Mouse (Mus musculus) erythroid progenitor cell, adult 5-6 weeks (primary cell): ENCODE data around the gene Olfr494. TPM values are rescaled to one million over a fixed set of nuclear protein-coding genes. Genes with fewer than 3 reads are reported as not detected.

ENCODE experiments used
- ATAC-seq: replicated peaks from 2 replicates; pipeline ENCODE4 v1.8.0; 2016; ENCODE audit warnings: moderate number of reproducible peaks, mild to moderate bottlenecking, moderate TSS enrichment, inconsistent platforms; ENCODE audit not compliant: poor library complexity, low FRiP score, severe bottlenecking
- total RNA-seq, 2 experiments: library from RNA; stranded (forward) in 1 of 2; stranded (reverse) in 1 of 2; fragments of 150-400 nt in 1 of 2; fragments of 186-747, 209-891 nt in 1 of 2; gene quantifications; 2 replicates each; pipeline versions ENCODE4 v1.2.3 to v1.2.4; 2015 to 2017; ENCODE audit warnings: low replicate concordance in 2 of 2

Gene Olfr494
- total RNA-seq (2015; ENCODE audit: low replicate concordance) (not detected in 2 replicates), total RNA-seq (2017; ENCODE audit: low replicate concordance) (not detected in 2 replicates)

DNA sequence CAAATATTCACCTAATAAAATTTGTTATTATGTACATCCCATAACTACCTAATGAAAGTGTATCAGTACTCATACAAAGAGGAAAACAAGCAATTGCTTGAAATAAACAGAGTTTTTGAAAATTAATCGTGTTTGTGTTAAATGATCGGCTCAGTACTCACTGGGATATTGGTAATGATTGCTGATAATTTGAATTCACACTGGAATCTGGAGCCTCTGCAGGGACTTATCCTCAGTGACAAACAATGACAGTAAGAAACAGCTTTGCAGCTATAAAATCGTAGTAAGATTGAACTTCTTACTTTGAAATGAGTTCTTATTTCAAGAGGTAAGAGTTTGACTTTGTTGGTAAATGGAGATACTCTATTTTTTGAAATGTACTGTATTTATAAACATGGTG is at the start of gene Olfr494:
TSS of gene Olfr494 (plus strand) at position 301 of the 400 bp plus-strand sequence.
- ATAC-seq, result no peak

DNA sequence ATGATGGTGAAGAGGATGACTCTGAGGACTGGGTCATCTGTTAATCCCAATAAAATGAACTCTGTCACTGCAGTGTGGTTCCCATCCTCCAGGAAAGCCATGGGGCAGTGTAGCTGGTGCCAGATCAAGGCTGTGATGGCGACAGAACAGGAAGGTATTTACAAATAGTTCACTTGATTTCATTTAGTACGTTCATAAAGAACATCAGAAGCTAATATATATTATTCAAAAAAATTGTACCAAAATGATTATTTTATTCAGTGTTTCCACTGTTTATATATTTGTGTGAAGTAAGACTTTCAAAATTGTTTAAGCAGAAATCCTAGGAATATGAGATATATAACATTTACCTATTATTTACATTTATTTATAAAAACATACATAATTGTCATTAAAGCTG is 41.6 kb upstream of the Olfr494 start, which contains the start of gene Olfr492:
TSS of gene Olfr492 (minus strand) at position 101 of the 400 bp plus-strand sequence.
- no peak for ATAC-seq

DNA sequence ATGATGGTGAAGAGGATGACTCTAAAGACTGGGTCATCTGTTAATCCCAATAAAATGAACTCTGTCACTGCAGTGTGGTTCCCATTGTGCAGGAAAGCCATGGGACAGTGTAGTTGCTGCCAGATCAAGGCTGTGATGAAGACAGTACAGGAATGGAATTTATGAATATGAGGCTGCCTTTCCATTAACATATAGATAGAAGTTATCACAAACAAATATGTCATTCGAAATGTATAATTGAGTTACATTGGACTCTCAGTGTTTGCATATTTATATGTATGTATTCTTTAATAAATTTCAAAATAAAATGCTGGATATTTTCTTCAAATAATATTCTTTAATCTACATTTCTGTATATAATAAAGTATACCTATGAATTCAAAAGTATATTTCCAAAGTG is 18.3 kb upstream of the Olfr494 start, which contains the start of gene Olfr493:
TSS of gene Olfr493 (minus strand) at position 101 of the 400 bp plus-strand sequence.
- ATAC-seq, result no peak

DNA sequence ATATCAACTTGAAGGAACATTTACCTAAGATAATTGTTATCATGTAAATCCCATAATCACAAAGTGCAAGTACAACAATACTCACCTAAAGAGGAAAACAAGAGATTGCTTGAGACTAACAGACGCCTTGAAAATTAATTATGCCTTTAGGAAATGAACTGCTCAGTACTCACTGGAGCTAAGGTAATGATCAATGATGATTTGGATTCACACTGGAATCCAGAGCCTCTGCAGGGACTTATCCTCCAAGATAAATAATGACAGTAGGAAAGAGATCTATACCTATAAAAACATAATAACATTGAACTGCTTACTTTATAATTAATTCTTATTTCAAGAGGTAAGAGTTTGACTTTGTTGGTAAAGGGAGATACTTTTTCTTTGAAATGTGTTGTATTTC is 27.7 kb downstream of the Olfr494 start, which contains the start of gene Olfr495:
TSS of gene Olfr495 (plus strand) at position 301 of the 400 bp plus-strand sequence.
- no peak for ATAC-seq

Other genes starting within 250 kb of the Olfr494 start
- gene Olfr484, start 237.9 kb upstream of the Olfr494 start, total RNA-seq (2015; ENCODE audit: low replicate concordance), result not detected in 2 replicates
- gene Olfr484, start 237.9 kb upstream of the Olfr494 start, total RNA-seq (2017; ENCODE audit: low replicate concordance), result not detected in 2 replicates
- not detected in 2 replicates for gene Olfr485, start 205.5 kb upstream of the Olfr494 start, total RNA-seq (2015; ENCODE audit: low replicate concordance)
- not detected in 2 replicates for gene Olfr485, start 205.5 kb upstream of the Olfr494 start, total RNA-seq (2017; ENCODE audit: low replicate concordance)
- not detected in 2 replicates for gene Olfr486, start 192.6 kb upstream of the Olfr494 start, total RNA-seq (2015; ENCODE audit: low replicate concordance)
- gene Olfr486, start 192.6 kb upstream of the Olfr494 start, total RNA-seq (2017; ENCODE audit: low replicate concordance), result not detected in 2 replicates
- not detected in 2 replicates for gene Olfr487, start 150.7 kb upstream of the Olfr494 start, total RNA-seq (2015; ENCODE audit: low replicate concordance)
- not detected in 2 replicates for gene Olfr487, start 150.7 kb upstream of the Olfr494 start, total RNA-seq (2017; ENCODE audit: low replicate concordance)
- gene Olfr488, start 107.0 kb upstream of the Olfr494 start, total RNA-seq (2015; ENCODE audit: low replicate concordance), result not detected in 2 replicates
- gene Olfr488, start 107.0 kb upstream of the Olfr494 start, total RNA-seq (2017; ENCODE audit: low replicate concordance), result not detected in 2 replicates
- gene Olfr490, start 76.4 kb upstream of the Olfr494 start, total RNA-seq (2015; ENCODE audit: low replicate concordance), result not detected in 2 replicates
- gene Olfr490, start 76.4 kb upstream of the Olfr494 start, total RNA-seq (2017; ENCODE audit: low replicate concordance), result not detected in 2 replicates
- not detected in 2 replicates for gene Olfr491, start 51.9 kb upstream of the Olfr494 start, total RNA-seq (2015; ENCODE audit: low replicate concordance)
- gene Olfr491, start 51.9 kb upstream of the Olfr494 start, total RNA-seq (2017; ENCODE audit: low replicate concordance), result not detected in 2 replicates
- gene Olfr492, start 41.7 kb upstream of the Olfr494 start, total RNA-seq (2015; ENCODE audit: low replicate concordance), result not detected in 2 replicates
- gene Olfr492, start 41.7 kb upstream of the Olfr494 start, total RNA-seq (2017; ENCODE audit: low replicate concordance), result not detected in 2 replicates
- gene Olfr493, start 18.4 kb upstream of the Olfr494 start, total RNA-seq (2015; ENCODE audit: low replicate concordance), result not detected in 2 replicates
- gene Olfr493, start 18.4 kb upstream of the Olfr494 start, total RNA-seq (2017; ENCODE audit: low replicate concordance), result not detected in 2 replicates
- not detected in 2 replicates for gene Olfr495, start 27.8 kb downstream of the Olfr494 start, total RNA-seq (2015; ENCODE audit: low replicate concordance)
- not detected in 2 replicates for gene Olfr495, start 27.8 kb downstream of the Olfr494 start, total RNA-seq (2017; ENCODE audit: low replicate concordance)
- not detected in 2 replicates for gene Olfr497, start 55.1 kb downstream of the Olfr494 start, total RNA-seq (2015; ENCODE audit: low replicate concordance)
- not detected in 2 replicates for gene Olfr497, start 55.1 kb downstream of the Olfr494 start, total RNA-seq (2017; ENCODE audit: low replicate concordance)
- not detected in 2 replicates for gene Olfr498, start 100.0 kb downstream of the Olfr494 start, total RNA-seq (2015; ENCODE audit: low replicate concordance)
- 0.13 TPM in 1 of 2 replicates, not detected in the other for gene Olfr498, start 100.0 kb downstream of the Olfr494 start, total RNA-seq (2017; ENCODE audit: low replicate concordance)
- not detected in 2 replicates for gene Olfr502, start 159.7 kb downstream of the Olfr494 start, total RNA-seq (2015; ENCODE audit: low replicate concordance)
- not detected in 2 replicates for gene Olfr502, start 159.7 kb downstream of the Olfr494 start, total RNA-seq (2017; ENCODE audit: low replicate concordance)
- gene Olfr503, start 179.2 kb downstream of the Olfr494 start, total RNA-seq (2015; ENCODE audit: low replicate concordance), result not detected in 2 replicates
- not detected in 2 replicates for gene Olfr503, start 179.2 kb downstream of the Olfr494 start, total RNA-seq (2017; ENCODE audit: low replicate concordance)
- not detected in 2 replicates for gene Olfr504, start 200.5 kb downstream of the Olfr494 start, total RNA-seq (2015; ENCODE audit: low replicate concordance)
- not detected in 2 replicates for gene Olfr504, start 200.5 kb downstream of the Olfr494 start, total RNA-seq (2017; ENCODE audit: low replicate concordance)
- not detected in 2 replicates for gene Olfr506, start 245.5 kb downstream of the Olfr494 start, total RNA-seq (2015; ENCODE audit: low replicate concordance)
- not detected in 2 replicates for gene Olfr506, start 245.5 kb downstream of the Olfr494 start, total RNA-seq (2017; ENCODE audit: low replicate concordance)